Mouse (Mus musculus) intestine, postnatal 0 days (tissue): ENCODE results near the gene Lgals1. TPM values are rescaled to one million over a fixed set of nuclear protein-coding genes. Genes with fewer than 3 reads are reported as not detected.
"Not testable (repeated sequence)": the region's sequence is repeated elsewhere in the genome, so short reads cannot be mapped to it uniquely, and the experiment has no call there.

Source experiments
- ATAC-seq: fragments of 200-750 bp; cut with Nextera tagmentation; 2 replicates; pipeline ENCODE4 v1.8.0; 2017; ENCODE audit warnings: mild to moderate bottlenecking, moderate TSS enrichment, moderate library complexity
- H3K27ac ChIP-seq: fragments of 300-500 bp; sonication (generic); 2 replicates; pipeline ENCODE4 v1.5.1; 2014; ENCODE audit warnings: mild to moderate bottlenecking, low read depth, low read length, moderate library complexity
- H3K27me3 ChIP-seq: fragments of 300-500 bp; sonication (generic); replicated peaks from 2 replicates; pipeline ENCODE4 v1.6.1; 2014; ENCODE audit warnings: low read length, mixed read lengths; ENCODE audit not compliant: control insufficient read depth, insufficient read depth
- H3K36me3 ChIP-seq: fragments of 300-500 bp; sonication (generic); 2 replicates; pipeline ENCODE4 v1.6.1; 2014; ENCODE audit warnings: mild to moderate bottlenecking, moderate library complexity; ENCODE audit not compliant: control insufficient read depth, insufficient read depth
- H3K4me1 ChIP-seq: fragments of 300-500 bp; sonication (generic); replicated peaks from 2 replicates; pipeline ENCODE4 v1.6.1; 2014; ENCODE audit warnings: antibody characterized with exemption, low read length, mixed read lengths; ENCODE audit not compliant: control insufficient read depth, insufficient read depth
- H3K4me2 ChIP-seq: fragments of 300-500 bp; sonication (generic); replicated peaks from 2 replicates; pipeline ENCODE4 v1.6.1; 2014; ENCODE audit warnings: low read depth, mild to moderate bottlenecking, moderate library complexity
- H3K4me3 ChIP-seq: fragments of 300-500 bp; sonication (generic); 2 replicates; pipeline ENCODE4 v1.5.1; 2014; ENCODE audit warnings: low read depth, low read length
- H3K9ac ChIP-seq: fragments of 300-500 bp; sonication (generic); 2 replicates; pipeline ENCODE4 v1.6.1; 2014; ENCODE audit warnings: mild to moderate bottlenecking, low read depth, low read length
- H3K9me3 ChIP-seq: fragments of 300-500 bp; sonication (generic); 2 replicates; pipeline ENCODE4 v1.6.1; 2016; ENCODE audit warnings: mixed run types; ENCODE audit not compliant: control insufficient read depth
- CTCF ChIP-seq: sonication (generic); IDR thresholded peaks from 2 replicates; pipeline ENCODE4 v1.5.1; 2016; ENCODE audit warnings: low read depth, mild to moderate bottlenecking, control low read depth, antibody characterized with exemption, moderate library complexity
- WGBS: fragments of 180-500 bp; shearing (Covaris S2); extraction: QIAGEN DNeasy Blood & Tissue Kit; methylation state at CpG from one replicate; pipeline ENCODE4 v1.1.7; 2014; 5-methylcytosine and 5-hydroxymethylcytosine counted together
- polyA plus RNA-seq: library from polyadenylated mRNA; unstranded; fragments of >200 nt; fragmentation: Nextera tagmentation; extraction: Ambion mirVana; gene quantifications from 2 replicates; pipeline ENCODE4 v1.2.1, GENCODE M21; 2015

Gene Lgals1
- 725 and 759 TPM in 2 replicates for polyA plus RNA-seq

DNA sequence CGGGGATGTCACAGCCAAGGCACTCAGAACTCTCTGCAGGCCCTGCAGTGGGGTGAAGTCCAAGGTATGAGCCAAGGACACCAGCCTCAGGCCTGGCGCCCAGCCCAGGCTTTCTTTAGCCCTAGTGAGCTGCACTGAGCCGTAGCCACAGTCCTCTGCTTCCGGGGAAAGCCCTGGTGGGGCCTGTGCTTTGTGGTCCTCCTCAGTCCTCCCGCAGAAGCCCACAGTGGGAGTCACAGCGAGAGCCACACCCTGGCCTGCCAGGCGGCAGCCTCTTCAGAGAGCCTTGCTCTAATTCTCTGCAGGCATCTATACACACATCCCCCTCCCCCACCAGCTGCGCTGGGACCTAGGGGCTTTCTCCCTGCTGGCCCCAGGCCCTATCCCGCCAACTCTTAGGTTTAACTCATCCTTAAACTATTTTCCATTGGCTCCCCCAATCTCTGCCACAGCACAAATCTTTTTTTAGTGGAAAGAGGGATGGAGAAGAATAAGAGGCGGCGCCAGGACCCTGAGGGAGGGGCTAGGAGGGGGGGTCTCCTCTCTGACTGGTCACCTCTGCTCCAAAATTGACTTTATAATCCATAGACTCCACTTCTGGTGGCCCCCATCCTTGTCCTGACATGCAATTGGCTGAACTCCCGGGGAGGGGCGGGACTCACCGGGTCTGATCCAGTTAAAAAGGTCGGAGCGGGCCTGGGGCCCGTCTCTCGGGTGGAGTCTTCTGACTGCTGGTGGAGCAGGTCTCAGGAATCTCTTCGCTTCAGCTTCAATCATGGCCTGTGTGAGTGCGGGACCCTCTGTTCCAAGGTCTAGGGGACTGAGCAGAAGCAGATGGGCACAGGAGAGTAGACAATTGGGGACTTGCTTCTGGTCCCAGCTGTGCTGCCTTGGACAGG lies at the start of gene Lgals1:
Gene Lgals1, plus strand, starts transcription at position 705 of the 899 bp plus-strand sequence.
- peak within 1 kb of the TSS; percentile 41 for H3K4me3 ChIP-seq
- peaks cover 6% of the 10 kb centered on the region; the same call in 1 of the 2 replicates for H3K4me1 ChIP-seq
- WGBS: 12% methylated on average over 20 of the region's 20 CpGs
- no peaks in the 10 kb centered on the region for H3K9me3 ChIP-seq
- H3K36me3 ChIP-seq: peaks cover 8% of the 10 kb centered on the region; the same call in 1 of the 2 replicates
- peak within 1 kb of the TSS; percentile 67 for H3K4me2 ChIP-seq
- peak; percentile 43 for ATAC-seq
- H3K27me3 ChIP-seq: no peaks in the 10 kb centered on the region
- no peak for TF ChIP-seq CTCF
- peak within 1 kb of the TSS; percentile 40 for H3K9ac ChIP-seq
- peak within 1 kb of the TSS; percentile 58 for H3K27ac ChIP-seq

DNA sequence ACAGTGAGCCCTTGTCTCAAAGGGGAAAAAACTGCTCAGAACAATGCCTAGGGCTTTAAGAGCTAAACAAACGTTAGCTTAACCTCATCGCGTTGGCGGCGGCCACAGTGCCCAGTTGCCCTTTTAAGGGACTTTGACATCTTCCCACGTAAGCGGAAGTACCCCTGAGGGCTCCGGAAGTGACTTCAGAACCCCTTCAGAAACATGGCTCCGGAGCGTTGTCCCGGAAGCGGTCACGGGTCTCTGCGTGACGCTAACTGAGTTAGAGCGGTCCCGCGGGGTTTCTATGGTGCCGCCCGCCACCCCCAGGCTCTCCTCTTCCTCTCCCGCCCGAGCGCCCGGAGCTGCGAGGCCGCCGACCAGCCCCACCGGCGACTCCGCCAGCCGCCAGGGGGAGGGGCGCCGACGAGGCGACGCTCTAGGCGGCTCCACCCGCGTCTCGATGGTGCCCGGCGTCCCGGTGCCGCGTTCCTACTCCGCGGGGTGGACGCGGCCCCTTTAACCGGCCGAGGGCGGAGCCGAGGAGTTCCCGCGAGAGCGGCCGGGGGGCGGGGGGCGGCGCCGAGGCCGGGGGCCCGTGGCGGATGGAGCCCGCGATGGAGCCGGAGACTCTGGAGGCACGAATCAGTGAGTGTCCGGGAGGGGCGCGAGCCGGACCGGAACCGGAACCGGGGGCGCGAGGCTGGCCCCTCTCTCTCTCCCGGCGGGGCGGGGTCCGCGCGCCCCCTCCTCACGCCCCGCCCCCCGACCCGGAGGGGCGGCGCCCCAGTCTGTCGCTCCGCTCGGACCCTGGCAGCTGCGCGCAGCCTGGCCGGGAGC lies 49.3 kb upstream of the Lgals1 start, which contains the start of gene Gga1:
Gene Gga1, plus strand, starts transcription at position 200 of the 819 bp plus-strand sequence.
- peak within 1 kb of the TSS; percentile 90 for H3K4me3 ChIP-seq
- peak; percentile 91 for ATAC-seq
- H3K27ac ChIP-seq: peak within 1 kb of the TSS; percentile 99
- TF ChIP-seq CTCF: peak; percentile 47
- H3K27me3 ChIP-seq: no peaks in the 10 kb centered on the region
- peak within 1 kb of the TSS; percentile 90 for H3K9ac ChIP-seq
- no peaks in the 10 kb centered on the region for H3K9me3 ChIP-seq
- peaks cover 28% of the 10 kb centered on the region for H3K36me3 ChIP-seq
- WGBS: 1% methylated on average over 59 of the region's 95 CpGs
- H3K4me1 ChIP-seq: peaks cover 7% of the 10 kb centered on the region; the same call in 1 of the 2 replicates
- H3K4me2 ChIP-seq: peak within 1 kb of the TSS; percentile 84

DNA sequence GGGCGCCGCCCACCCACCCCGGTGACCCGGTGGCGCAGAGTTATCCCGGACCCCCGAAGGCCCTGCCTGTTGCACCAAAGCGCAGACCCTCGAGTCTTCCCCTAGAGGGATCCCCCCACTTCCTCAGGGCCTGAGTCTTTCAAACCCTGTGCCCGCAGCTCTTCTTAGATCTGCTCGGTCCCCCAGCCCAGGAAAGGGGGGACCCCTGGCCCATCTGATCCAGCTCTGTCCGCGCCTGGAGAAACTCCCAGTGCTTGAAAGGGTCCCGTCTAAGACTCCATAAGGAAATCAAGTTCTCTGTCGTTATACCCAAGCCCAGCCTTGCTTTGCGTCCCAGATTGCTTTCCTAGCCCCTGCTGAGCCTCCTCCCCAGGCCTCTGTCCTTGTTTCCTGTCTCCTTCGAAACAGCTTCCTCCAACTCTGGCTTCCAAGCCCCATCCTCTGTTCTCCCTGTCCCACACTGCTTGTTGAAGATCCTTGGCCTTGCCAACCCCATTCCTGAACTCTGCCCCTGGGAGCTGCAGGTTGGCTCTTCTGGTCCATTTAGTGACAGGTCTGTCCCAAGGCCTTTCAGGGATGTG lies 48.6 kb upstream of the Lgals1 start:
- WGBS: 3% methylated on average over 11 of the region's 17 CpGs
- Histone ChIP-seq H3K36me3 (peaks cover 35% of the 10 kb centered on the region), H3K4me2 (peak overlapping the region; percentile 84), H3K9ac (peak overlapping the region; percentile 90), H3K4me3 (peak overlapping the region; percentile 90), H3K9me3 (no peaks in the 10 kb centered on the region), H3K4me1 (peaks cover 7% of the 10 kb centered on the region; the same call in 1 of the 2 replicates), H3K27me3 (no peaks in the 10 kb centered on the region), H3K27ac (peak overlapping the region; percentile 99)
- no peak for TF ChIP-seq CTCF
- ATAC-seq: peak; percentile 9; the same call in 1 of the 2 replicates

DNA sequence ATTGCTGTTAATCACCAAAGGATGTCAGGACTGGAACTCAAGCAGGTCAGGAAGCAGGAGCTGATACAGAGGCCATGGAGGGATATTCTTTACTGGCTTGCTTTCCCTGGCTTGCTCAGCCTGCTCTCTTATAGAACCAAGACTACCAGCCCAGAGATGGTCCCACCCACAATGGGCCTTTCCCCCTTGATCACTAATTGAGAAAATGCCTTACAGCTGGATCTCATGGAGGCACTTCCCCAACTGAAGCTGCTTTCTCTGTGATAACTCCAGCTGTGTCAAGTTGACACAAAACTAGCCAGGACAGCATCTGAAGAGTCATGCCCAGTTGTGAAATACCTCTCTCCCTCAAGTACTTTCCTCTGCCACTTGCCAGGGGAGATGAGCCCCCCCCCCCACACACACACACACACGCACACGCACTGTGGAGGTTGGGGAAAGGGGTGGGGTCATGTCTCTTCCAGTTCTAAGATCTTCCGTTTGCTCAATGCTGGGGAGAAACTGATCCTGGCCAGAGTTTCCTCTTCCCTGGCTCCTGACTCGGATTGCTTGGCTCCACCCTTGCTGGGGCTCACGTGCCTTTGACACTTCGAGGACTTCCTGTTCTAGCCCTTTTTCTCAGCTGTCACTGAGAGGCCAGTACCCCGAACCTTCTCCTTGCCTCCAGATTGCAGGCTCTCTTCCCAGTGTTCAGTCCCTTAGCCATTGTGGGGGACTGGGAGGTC lies 47.6 kb upstream of the Lgals1 start:
- H3K27ac ChIP-seq: peak overlapping the region; percentile 46; the same call in 1 of the 2 replicates
- H3K36me3 ChIP-seq: peaks cover 46% of the 10 kb centered on the region
- not testable (repeated sequence) for H3K9ac ChIP-seq, H3K4me1 ChIP-seq, H3K4me3 ChIP-seq, H3K27me3 ChIP-seq, ATAC-seq, H3K9me3 ChIP-seq
- 13% methylated on average over 7 of the region's 7 CpGs for WGBS
- peak overlapping the region; percentile 84 for H3K4me2 ChIP-seq

DNA sequence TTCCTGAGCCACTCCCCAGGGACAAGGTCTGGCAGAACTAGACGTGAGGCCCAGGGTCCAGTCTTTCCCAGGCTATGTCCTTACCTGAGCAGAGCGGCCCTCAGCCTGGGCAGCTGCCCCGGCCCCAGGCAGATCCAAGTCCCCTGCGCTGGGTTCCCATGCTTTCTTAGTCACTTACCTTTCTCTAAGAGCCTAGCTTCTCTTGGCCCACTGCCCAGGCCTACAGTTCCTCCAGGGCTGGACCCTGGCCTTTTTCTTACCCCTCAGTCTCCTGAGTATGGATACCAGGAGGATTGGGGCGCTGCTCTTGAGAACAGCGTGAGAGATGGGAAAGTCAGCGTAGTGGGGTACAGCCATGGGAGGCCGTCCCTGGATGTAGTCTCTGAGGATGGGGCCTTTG lies 46.1 kb upstream of the Lgals1 start:
- Histone ChIP-seq H3K27ac (no peak overlapping the region), H3K9ac (no peak overlapping the region), H3K4me2 (no peak overlapping the region), H3K27me3 (no peaks in the 10 kb centered on the region), H3K9me3 (no peaks in the 10 kb centered on the region), H3K4me3 (no peak overlapping the region), H3K4me1 (peaks cover 7% of the 10 kb centered on the region; the same call in 1 of the 2 replicates), H3K36me3 (peaks cover 58% of the 10 kb centered on the region)
- 92% methylated on average over 8 of the region's 8 CpGs for WGBS
- TF ChIP-seq CTCF: no peak
- no peak for ATAC-seq
